Mouse (Mus musculus): ENCODE data around the gene Man2b2.
"Not testable (repeated sequence)": the region's sequence is repeated elsewhere in the genome, so short reads cannot be mapped to it uniquely, and the experiment has no call there.

The Man2b2 gene

GRCm38 (mm10) chr5:36835933-36836332 is 5.5 kb upstream of the Man2b2 start:
- in situ Hi-C loops (cut with MboI) = no loop called here

DNA sequence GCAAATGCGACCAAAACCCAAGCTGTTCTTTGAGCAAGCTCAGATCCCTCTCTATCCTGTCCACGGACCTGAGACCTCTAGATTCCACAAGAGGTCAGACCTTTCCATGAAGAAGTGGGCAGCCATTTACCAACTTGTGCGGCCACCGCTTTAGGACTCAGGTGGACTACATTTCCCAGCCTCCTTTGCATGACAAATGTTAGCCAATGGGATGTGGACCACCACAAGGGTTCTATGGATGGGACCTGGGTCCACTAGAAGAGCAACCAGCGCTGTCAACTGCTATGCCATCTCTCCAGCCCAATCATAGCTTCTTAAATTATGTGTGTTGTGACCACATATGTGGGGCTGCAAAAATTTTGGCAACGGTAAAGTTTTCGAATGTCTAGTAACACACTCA is 819 bp upstream of the Man2b2 start:
- in situ Hi-C loops (cut with MboI) = no loop called here

- in situ Hi-C loops (cut with MboI) = no loop called here
Observed at GRCm38 (mm10) chr5:36829098-36829497, 1.4 kb downstream of the Man2b2 start.

GRCm38 (mm10) chr5:36822907-36823306 is 7.5 kb downstream of the Man2b2 start:
- in situ Hi-C loops (cut with MboI) = no loop called here

DNA sequence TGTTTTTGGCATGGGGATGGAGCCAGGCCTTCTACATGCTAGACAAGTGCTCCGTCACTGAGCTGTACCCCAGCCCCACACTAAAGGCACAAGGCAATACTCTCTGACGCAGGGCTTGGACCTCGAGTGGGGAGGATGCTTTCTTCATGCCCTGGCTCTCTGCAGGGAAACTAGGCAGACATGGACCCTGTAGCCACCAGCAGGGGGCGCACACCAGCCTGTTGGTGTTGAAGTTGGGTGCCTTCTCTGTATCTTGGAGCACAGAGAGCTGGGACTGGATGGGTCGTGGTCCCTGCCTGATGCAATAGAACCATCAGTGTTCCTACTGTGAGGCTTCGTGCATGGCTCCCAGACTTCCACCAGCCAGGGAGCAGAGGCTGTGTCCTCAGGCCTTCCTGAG is 10.3 kb downstream of the Man2b2 start:
- in situ Hi-C loops (cut with MboI) = no loop called here

DNA sequence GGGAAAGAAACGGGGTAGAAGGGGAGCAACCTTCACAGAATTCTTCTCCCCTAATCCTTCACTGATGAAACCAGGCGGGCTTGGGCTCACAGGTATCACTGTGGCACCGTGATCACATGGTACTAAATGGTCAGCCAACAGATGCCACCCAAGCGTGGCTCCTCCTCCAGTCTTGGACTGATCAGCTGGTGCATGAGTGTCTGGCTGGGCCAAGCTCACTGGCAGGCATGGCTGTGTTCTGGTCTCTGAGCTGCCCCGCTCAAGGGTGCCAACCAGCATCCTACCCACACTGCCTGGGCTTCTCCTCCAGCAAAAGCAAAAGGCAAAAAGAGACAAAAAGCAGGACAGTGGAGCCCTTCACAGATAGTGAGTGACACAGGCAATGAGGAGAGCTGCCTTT is 10.7 kb downstream of the Man2b2 start:
- in situ Hi-C loops (cut with MboI) = no loop called here

- in situ Hi-C loops (cut with MboI) = no loop called here
Observed at GRCm38 (mm10) chr5:36817738-36818137, 12.7 kb downstream of the Man2b2 start.

GRCm38 (mm10) chr5:36814554-36814953 is 15.9 kb downstream of the Man2b2 start:
- in situ Hi-C loops (cut with MboI) = no loop called here

DNA sequence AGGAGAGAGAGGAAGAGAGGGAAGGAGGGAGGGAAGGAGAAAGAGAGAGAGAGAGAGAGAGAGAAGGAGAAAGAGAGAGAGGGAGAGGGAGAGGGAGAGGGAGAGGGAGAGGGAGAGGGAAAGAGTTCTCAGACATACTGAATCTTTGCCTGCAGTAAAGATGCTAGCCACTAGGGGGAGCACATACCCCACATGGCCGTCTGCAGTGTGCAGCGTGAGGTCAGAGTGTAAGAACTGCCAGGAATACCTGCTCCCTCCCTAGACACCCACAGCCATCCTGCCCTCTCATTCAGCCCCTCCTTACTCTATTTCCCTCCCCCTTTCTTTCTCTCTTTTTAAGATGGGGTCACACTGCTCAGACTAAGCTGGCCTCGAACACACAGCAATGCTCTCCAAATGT is 19.0 kb downstream of the Man2b2 start:
- in situ Hi-C loops (cut with MboI) = no loop called here

GRCm38 (mm10) chr5:36810634-36811033 is 19.8 kb downstream of the Man2b2 start:
- in situ Hi-C loops (cut with MboI) = no loop called here

- in situ Hi-C loops (cut with MboI) = no loop called here
Observed at GRCm38 (mm10) chr5:36809123-36809522, 21.3 kb downstream of the Man2b2 start.

DNA sequence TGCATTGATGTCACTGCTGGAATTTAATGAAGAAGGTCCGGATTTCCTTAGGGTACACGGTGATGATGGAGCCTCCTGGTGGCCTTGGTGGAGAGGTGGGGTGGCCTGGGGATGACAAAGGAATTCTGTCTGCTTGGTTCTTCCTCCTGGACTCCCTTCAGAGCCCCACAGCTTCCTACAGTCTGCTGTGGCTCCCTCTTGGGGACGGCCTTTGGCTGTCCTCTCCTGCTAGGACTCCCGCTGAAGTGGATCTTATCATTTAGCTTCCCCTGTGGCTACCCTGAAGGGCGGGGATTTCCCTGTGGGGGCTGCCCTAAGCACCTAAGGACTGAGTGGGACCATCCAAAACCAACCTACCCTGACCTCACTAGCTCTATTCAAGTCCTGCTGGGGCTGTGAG is 23.3 kb downstream of the Man2b2 start:
- in situ Hi-C loops (cut with MboI) = no loop called here

DNA sequence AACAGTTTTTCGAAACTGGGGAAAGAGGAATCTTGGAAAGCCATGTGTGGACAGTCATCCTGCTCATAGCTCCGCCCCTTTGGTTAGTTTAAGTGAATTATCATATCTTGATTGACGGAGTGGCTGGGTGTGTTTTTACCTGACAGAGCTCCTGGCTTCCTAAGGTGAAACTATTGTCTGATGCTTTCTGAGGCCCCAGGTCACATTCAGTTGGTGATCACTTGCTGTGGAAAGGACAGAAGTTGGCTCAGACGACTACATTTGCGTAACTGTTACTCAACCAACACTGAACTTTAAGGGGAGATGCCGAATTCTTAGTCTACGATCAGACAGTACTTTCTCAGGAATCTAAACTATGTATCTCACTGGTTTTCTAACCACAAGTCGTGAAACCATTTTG is 33.2 kb downstream of the Man2b2 start:
- in situ Hi-C loops (cut with MboI) = no loop called here

DNA sequence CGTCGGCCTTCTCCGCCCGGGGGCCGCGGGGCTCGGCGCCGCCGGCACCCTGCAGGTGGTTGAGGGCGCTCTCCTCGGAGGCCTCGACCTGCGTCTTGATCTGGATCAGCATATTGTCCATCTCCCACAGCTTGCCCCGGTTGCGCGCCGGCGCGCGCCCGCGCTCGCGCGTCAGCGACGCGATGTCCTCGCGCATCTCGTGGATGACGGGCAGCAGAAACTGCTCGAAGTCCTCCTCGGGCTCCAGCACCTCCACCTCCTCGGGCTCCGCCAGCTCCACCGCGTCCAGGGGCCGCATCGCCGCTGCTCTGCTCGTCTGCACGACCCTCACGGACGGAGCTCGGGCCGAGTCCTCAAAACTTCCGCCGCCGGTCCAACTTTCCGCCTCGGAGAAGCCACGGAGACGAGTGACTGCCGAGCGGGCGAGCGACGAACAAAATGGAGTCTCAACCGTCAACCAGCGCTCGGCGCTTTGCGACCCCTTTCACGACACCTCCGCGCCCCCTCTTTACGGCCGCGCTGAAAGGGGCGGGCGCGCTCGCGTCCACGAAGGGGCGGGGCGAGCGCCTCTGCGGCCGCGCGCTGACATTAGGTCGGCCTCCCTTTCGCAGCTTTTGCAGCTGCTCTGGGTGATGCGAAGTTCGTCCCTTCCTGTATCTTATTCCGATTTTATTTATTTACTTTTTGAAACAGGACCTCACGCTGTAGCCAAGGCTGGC is 34.0 kb downstream of the Man2b2 start, which contains the start of gene Mrfap1:
Mrfap1 (minus strand) TSS at position 477 of the 719 bp plus-strand sequence.
- in situ Hi-C loops (cut with MboI) = not testable (repeated sequence)

DNA sequence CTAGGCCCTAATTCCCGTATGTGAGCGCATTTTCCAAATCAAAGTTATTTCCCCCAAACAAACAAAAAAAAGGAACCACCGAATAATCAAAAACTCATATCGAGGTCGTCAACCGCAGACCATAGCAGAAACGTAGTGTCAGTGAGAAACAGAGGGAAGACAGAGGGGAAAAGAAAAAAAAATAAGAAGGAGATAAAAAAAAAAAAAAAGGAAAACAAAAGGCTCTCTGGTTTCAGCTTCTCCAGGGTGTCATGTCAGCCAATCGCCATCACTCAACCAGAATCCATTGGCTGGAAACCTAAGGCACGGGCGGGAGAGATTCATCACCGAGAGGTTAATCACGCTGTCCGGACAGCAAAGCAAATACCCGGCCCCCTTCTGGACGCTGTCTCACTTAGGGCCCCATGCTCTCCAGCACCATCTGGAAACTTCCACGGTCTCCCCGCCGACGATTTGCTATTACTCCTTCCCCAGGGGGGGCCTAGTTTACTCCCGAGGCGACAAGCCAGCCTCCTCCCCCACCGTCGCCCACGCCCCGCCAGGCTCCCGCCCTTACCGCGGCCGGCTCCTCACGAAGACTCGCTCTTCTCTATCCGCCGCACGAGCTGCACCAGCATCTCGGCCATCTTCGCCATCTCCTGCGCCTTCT is 34.7 kb downstream of the Man2b2 start:
- in situ Hi-C loops (cut with MboI) = not testable (repeated sequence)

DNA sequence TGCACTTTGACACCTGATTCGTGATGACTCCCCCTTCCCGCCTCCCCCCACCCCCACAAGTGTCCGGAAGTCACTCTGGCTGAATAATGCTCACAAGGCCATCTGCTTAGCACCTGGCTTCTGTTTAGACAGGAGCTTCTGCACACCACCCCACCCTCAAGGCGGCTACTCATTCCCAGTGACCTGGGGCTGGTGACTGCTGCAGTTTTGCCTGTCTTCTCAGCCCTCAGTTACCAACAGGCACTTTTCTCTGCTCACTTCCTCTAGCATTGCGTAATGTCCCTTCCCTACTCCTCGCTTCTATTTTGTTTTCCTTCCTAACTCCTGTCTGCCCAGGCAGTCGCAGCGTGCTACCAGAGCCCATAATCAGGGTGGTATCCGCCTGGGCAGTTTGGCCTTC is 38.6 kb downstream of the Man2b2 start:
- in situ Hi-C loops (cut with MboI) = no loop called here

DNA sequence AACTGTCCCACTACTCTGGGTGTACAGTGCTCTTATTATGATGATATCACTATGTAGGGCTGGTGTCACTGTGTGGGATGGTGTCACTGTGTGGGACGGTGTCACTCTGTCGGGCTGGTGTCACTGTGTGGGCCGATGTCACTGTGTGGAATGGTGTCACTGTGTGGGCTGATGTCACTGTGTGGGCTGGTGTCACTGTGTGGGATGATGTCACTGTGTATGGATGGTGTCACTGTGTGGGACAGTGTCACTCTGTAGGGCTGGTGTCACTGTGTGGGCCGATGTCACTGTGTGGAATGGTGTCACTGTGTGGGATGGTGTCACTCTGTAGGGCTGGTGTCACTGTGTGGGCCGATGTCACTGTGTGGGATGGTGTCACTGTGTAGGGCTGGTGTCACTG is 44.4 kb downstream of the Man2b2 start:
- in situ Hi-C loops (cut with MboI) = no loop called here

GRCm38 (mm10) chr5:36779512-36779911 is 50.9 kb downstream of the Man2b2 start:
- in situ Hi-C loops (cut with MboI) = no loop called here

DNA sequence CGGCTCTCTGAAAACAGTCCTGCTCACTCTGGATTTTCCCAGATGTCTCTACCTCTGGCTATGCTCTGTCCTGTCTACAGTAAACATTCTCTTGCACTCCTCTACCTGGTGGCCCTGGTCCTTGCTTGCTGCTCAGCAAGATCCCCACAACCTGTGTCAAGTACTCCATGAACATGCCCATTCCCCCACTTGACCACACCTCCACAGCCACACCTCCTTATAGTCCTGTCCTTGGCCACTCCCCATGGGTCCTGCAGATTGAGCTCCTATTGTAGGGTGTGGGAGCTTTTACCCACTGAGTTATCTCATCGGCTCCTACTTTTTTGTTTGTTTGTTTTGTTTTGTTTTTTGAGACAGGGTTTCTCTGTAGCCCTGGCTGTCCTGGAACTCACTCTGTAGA is 51.6 kb downstream of the Man2b2 start:
- in situ Hi-C loops (cut with MboI) = no loop called here

GRCm38 (mm10) chr5:36777186-36777585 is 53.3 kb downstream of the Man2b2 start:
- in situ Hi-C loops (cut with MboI) = no loop called here

- in situ Hi-C loops (cut with MboI) = no loop called here
Observed at GRCm38 (mm10) chr5:36776021-36776575, 54.4 kb downstream of the Man2b2 start.

DNA sequence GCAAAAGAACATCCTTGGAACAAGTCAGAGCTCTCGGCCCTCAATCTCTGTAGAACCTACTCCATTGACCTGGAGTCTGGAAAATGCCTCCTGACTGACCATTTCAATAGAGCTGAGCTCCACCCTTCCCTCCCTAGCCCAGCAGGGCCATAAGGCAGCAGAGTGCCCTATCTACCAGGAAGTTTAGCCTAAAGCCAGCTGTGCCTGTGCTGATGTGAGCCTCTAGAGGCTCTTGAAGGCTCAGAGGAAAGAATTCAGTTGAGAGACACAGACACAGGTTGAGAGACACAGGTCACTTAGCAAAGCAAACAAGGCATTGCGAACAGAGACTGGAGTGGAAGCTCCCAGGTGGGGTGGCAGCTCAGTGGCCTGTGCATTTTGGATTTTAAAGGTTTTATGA is 55.1 kb downstream of the Man2b2 start:
- in situ Hi-C loops (cut with MboI) = no loop called here

- in situ Hi-C loops (cut with MboI) = no loop called here
Observed at GRCm38 (mm10) chr5:36772586-36772985, 57.9 kb downstream of the Man2b2 start.
